ENCODE assay signal across 11 mouse cellular contexts in the genomic region with DNA sequence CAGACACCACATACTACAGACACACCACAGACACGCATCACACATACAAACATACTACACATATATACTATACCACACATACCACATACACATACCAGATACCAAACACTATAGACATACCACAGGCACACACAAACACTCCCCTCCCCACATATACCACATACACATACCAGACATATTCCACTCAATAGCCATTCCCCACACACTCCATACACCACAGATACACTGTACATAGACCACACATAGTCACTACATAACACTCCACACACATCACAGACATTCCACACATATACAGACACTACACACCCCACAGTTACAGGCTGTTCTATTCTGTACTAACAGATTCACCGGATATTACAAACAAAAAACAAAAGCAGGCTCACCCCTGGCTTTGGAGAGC. TPM values are rescaled to one million over a fixed set of nuclear protein-coding genes. Genes with fewer than 3 reads are reported as not detected.
DNase-seq lines count a peak whose midpoint lies in the region; ATAC-seq and TF ChIP-seq lines count a peak whose summit lies in the region.
"Had no signal": no experiment of that assay in that cellular context is flagged by ENCODE, and none has a peak within 500 bp of the region (broad histone marks: within the 10 kb centered on the region; RNA-seq: fewer than 3 reads in every experiment).

No protein-coding gene starts in this region.

- H3K36me3 ChIP-seq in heart, embryonic 10.5 days: no peaks in the 10 kb centered on the region
- no peaks in the 10 kb centered on the region for H3K36me3 ChIP-seq in forebrain, postnatal 0 days (ENCODE audit: insufficient read depth)
- no peaks in the 10 kb centered on the region for H3K36me3 ChIP-seq in midbrain, embryonic 10.5 days
- no peaks in the 10 kb centered on the region for H3K36me3 ChIP-seq in thymus, adult 2 months (ENCODE audit: control insufficient read depth, insufficient read depth, low read length)

- ATAC-seq in forebrain, postnatal 0 days: no peak
- ATAC-seq: activated CD4-positive, CD25-positive, alpha-beta regulatory T cell, adult 4 months had no signal

- H3K4me1 ChIP-seq in heart, embryonic 10.5 days: peaks cover 26% of the 10 kb centered on the region
- peaks cover 11% of the 10 kb centered on the region; the same call in 1 of the 2 replicates for H3K4me1 ChIP-seq in forebrain, postnatal 0 days (ENCODE audit: insufficient read depth)
- peaks cover 18% of the 10 kb centered on the region for H3K4me1 ChIP-seq in midbrain, embryonic 10.5 days
- H3K4me1 ChIP-seq in thymus, adult 2 months (replicated peaks; ENCODE audit: control insufficient read depth, insufficient read depth, low read length): peaks cover 8% of the 10 kb centered on the region; the same call in 1 of the 2 replicates

- no peaks in the 10 kb centered on the region for H3K9me3 ChIP-seq in heart, embryonic 10.5 days
- H3K9me3 ChIP-seq in forebrain, postnatal 0 days (ENCODE audit: low read length): no peaks in the 10 kb centered on the region
- no peaks in the 10 kb centered on the region for H3K9me3 ChIP-seq in midbrain, embryonic 10.5 days (replicated peaks)

- no peak for TF ChIP-seq CTCF in forebrain, postnatal 0 days (IDR thresholded peaks at IDR 0.05; ENCODE audit: low read depth)
- TF ChIP-seq CTCF in thymus, adult 2 months (IDR thresholded peaks at IDR 0.05; ENCODE audit: borderline replicate concordance, control insufficient read depth, extremely low read depth, insufficient read depth, low read length, poor library complexity): no peak

- H3K9ac ChIP-seq in forebrain, postnatal 0 days: peak overlapping the region; percentile 98

- peak overlapping the region; percentile 75 for H3K4me2 ChIP-seq in forebrain, postnatal 0 days (ENCODE audit: low read depth)

- intact Hi-C loops in heart, postnatal 36 days (cut with DNase I): loop anchor here (2.0 to 10.0 kb wide), 3 partner anchors 33 to 383 kb away; partner anchors contain the start of gene Acyp2

- H3K4me3 ChIP-seq in heart, embryonic 10.5 days: peak overlapping the region; percentile 89
- peak overlapping the region; percentile 99 for H3K4me3 ChIP-seq in forebrain, postnatal 0 days (ENCODE audit: low read depth, low read length)
- H3K4me3 ChIP-seq in midbrain, embryonic 10.5 days: peak overlapping the region; percentile 94
- H3K4me3 ChIP-seq in thymus, adult 2 months (ENCODE audit: control insufficient read depth, insufficient read depth, low read length): no peak overlapping the region

- peak overlapping the region; percentile 54; the same call in 1 of the 2 replicates for H3K27ac ChIP-seq in heart, embryonic 10.5 days
- H3K27ac ChIP-seq in forebrain, postnatal 0 days (ENCODE audit: low read depth, low read length): peak overlapping the region; percentile 30; the same call in 1 of the 2 replicates
- H3K27ac ChIP-seq in midbrain, embryonic 10.5 days (replicated peaks): no peak overlapping the region
- H3K27ac ChIP-seq in thymus, adult 2 months (ENCODE audit: control insufficient read depth, insufficient read depth, low read length): no peak overlapping the region
- H3K27ac ChIP-seq: macrophage had no signal

- 79% methylated on average over 2 of the region's 2 CpGs for WGBS in heart, embryonic 10.5 days
- 73% methylated on average over 2 of the region's 2 CpGs for WGBS in forebrain, postnatal 0 days
- 84% methylated on average over 2 of the region's 2 CpGs for WGBS in midbrain, embryonic 10.5 days
- 94% methylated on average over 2 of the region's 2 CpGs for WGBS in thymus, adult 2 months

- no peak for TF ChIP-seq POLR2A in thymus, adult 2 months (IDR thresholded peaks at IDR 0.05; ENCODE audit: control insufficient read depth, extremely low read depth, insufficient read depth, low read length, poor library complexity)

- no peaks in the 10 kb centered on the region for H3K27me3 ChIP-seq in heart, embryonic 10.5 days (ENCODE audit: insufficient read depth, poor library complexity, severe bottlenecking)
- no peaks in the 10 kb centered on the region for H3K27me3 ChIP-seq in forebrain, postnatal 0 days (ENCODE audit: insufficient read depth, low read length)
- peaks cover 20% of the 10 kb centered on the region for H3K27me3 ChIP-seq in midbrain, embryonic 10.5 days (ENCODE audit: low read depth, poor library complexity, severe bottlenecking)
- H3K27me3 ChIP-seq in thymus, adult 2 months (ENCODE audit: control insufficient read depth, insufficient read depth, low read length): peaks cover 20% of the 10 kb centered on the region

- DNase-seq in heart, embryonic 10.5 days (ENCODE audit: low spot score): no peak
- no peak for DNase-seq in heart, postnatal 36 days
- DNase-seq in 3T3-L1 (ENCODE audit: low read depth, low spot score): peak; percentile 47
- DNase-seq in forebrain, postnatal 0 days: no peak
- no peak for DNase-seq in midbrain, embryonic 10.5 days (ENCODE audit: low spot score)
- no peak for DNase-seq in thymus, adult 2 months
- DNase-seq in cerebellum, adult 9-10 months: no peak
- no peak for DNase-seq in testis, postnatal 10 days (ENCODE audit: low spot score)
- DNase-seq: kidney, adult 9 months had no signal

RNA-seq across cellular contexts. Expression of gene Sptbn1, which starts 2.3 kb away (rescaled TPM):
- polyA plus RNA-seq in heart, embryonic 10.5 days (2016; fragmentation: Nextera tagmentation; extraction: Ambion mirVana): 115 and 137 TPM in 2 replicates
- 100 to 1,000 TPM; 527 to 592 TPM for total RNA-seq in heart, postnatal 36 days (2021)
- total RNA-seq in forebrain, postnatal 0 days (2014; rRNA removed): 289 and 328 TPM in 2 replicates
- polyA plus RNA-seq in forebrain, postnatal 0 days (2015; fragmentation: Nextera tagmentation; extraction: Ambion mirVana): 108 and 150 TPM in 2 replicates
- 61.9 and 74.7 TPM in 2 replicates for polyA plus RNA-seq in midbrain, embryonic 10.5 days (2016; fragmentation: Nextera tagmentation; extraction: Ambion mirVana)
- 48.2 and 48.5 TPM in 2 replicates for polyA plus RNA-seq in thymus, adult 2 months (2012; rRNA removed)

Comparison
In these comparisons a context has a peak if more than half of its experiments do, and no peak if none do; other contexts are left out.
1. H3K27ac ChIP-seq: peak in heart, embryonic 10.5 days (single experiment) and forebrain, postnatal 0 days (single experiment); none in midbrain, embryonic 10.5 days (single experiment) and thymus, adult 2 months (single experiment).